Mouse (Mus musculus): Measurements from ENCODE around the gene Bfsp2.

- no peak for TF ChIP-seq CTCF (IDR thresholded peaks at IDR 0.05; ENCODE audit: extremely low read depth, insufficient read depth, low read length)
- TF ChIP-seq POLR2A (IDR thresholded peaks at IDR 0.05; ENCODE audit: extremely low read depth, insufficient read depth, low read length): no peak
Observed at GRCm38 (mm10) chr9:103523008-103523407, 42.8 kb upstream of the Bfsp2 start.
